Mouse (Mus musculus): ENCODE data around the gene Rnf40.

- no peak for TF ChIP-seq CTCF (IDR thresholded peaks at IDR 0.05; ENCODE audit: borderline replicate concordance, insufficient read depth, low read depth, low read length)
- no peak for TF ChIP-seq POLR2A (IDR thresholded peaks at IDR 0.05; ENCODE audit: borderline replicate concordance, insufficient read depth, low read length)
Observed at GRCm38 (mm10) chr7:127589637-127590036, 1.1 kb downstream of the Rnf40 start.
